Mouse (Mus musculus) adrenal gland, postnatal 36 days (tissue): ENCODE data around the gene Dnajb4. TPM values are rescaled to one million over a fixed set of nuclear protein-coding genes. Genes with fewer than 3 reads are reported as not detected.

ENCODE experiments used
- DNase-seq, 2 experiments: peaks; one replicate each; pipeline ENCODE4 v3.0.0; 2021; ENCODE audit warnings: mixed read lengths in 1 of 2
- long read RNA-seq, 2 experiments: library from polyadenylated mRNA; stranded (forward); transcript quantifications; one replicate each; pipeline ENCODE4 v2.0.0; 2021; ENCODE audit warnings: borderline sequencing depth in 2 of 2
- total RNA-seq, 2 experiments: library from RNA; stranded (reverse); gene quantifications; 2 replicates each; pipeline ENCODE4 v1.2.3; 2021

Gene Dnajb4
- total RNA-seq = 10 to 100 TPM; 43.4 to 58.1 TPM
- long read RNA-seq, experiment 1, transcript Dnajb4-202 (3 exons, 2,464 nt) = major isoform, 19 of 27 reads
- long read RNA-seq, experiment 1, partial matches to known transcripts = 3 of 27 reads
- long read RNA-seq, experiment 1, other reads (novel, unspliced or antisense) = 1 of 27 reads
- long read RNA-seq, experiment 2, full-length matches to known transcripts = 5 of 6 reads
- long read RNA-seq, experiment 2, partial matches to known transcripts = 1 of 6 reads
- long read RNA-seq, experiment 2, other reads (novel, unspliced or antisense) = 0 of 6 reads

DNA sequence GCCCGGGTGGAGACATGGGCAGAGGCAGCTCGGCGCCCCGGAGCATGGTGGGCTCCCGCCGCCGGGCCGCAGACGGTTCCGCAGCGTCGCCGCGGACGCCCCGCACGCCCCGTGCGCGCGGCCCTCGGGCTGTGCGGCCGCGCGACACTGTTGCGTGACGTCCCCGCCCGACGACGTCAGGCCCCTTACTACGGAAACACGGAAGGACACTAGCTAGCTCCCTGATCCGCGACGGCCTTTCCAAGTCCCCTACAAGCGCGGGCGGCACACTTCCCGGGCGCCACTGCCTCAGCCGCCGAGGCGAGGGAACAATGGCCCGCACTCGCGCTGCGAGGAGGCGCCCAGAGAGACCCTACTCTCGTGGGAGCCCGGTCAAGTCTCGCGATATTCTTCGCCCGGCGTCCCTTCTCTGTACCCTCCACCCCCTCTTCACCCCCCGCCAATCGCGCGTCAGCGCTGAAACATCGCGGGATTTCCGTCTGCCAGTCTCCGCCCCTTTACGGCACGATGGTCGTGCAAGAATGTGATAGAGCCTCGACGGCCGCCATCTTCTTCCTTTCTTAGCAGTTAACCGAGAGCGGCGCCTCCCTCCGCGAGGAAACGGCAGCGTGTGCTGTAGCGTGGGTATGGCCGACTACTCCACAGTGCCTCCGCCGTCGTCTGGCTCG is at the start of gene Dnajb4, which contains the start of gene Fubp1:
Gene Dnajb4, minus strand, starts transcription at position 336 of the 668 bp plus-strand sequence.
Gene Fubp1, plus strand, starts transcription at position 456 of the 668 bp plus-strand sequence.
- peak; percentile 100 for DNase-seq

DNA sequence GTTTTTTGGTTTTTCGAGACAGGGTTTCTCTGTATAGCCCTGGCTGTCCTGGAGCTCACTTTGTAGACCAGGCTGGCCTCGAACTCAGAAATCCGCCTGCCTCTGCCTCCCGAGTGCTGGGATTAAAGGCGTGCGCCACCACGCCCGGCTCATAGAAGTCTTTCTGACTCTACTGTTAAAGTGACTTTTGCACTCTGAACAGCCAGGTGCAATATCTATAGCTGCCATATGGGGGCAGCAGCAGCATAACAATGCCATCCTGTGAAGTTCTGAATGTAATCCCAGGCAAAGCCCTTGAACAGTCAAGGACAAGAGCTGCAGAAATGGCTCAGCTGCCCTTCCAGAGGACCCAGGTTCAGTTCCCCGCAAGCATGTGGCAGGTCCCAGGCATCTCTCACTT is 49.3 kb upstream of the Dnajb4 start:
- DNase-seq = peak; percentile 84 to 87

GRCm38 (mm10) chr3:152257528-152257927 is 47.4 kb upstream of the Dnajb4 start:
- no peak for DNase-seq

DNA sequence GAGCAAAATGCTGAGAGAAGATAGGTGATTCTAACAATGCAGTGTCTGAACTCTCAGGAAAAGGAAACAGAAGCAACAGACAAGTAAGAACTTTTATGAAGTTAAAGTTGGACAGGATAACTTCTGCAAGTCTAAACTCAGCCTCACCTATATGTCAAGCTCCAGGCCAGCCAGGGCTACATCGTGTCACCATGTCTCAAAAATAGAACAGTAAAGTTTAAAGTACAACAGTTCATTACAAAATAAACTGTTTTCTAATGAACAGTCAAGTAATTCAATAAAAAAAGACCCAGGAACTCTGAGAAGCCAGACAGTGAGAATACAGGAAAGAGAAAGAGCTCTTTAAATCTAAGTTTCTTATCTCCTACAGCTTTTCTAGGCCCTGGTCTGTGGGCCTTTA is 40.4 kb upstream of the Dnajb4 start:
- DNase-seq = no peak

- DNase-seq = no peak
These were observed 37.6 kb upstream of the Dnajb4 start for GRCm38 (mm10) chr3:152247708-152248107.

GRCm38 (mm10) chr3:152245273-152245910 is 35.3 kb upstream of the Dnajb4 start:
- DNase-seq = no peak

GRCm38 (mm10) chr3:152243304-152243703 is 33.2 kb upstream of the Dnajb4 start:
- DNase-seq = no peak

DNA sequence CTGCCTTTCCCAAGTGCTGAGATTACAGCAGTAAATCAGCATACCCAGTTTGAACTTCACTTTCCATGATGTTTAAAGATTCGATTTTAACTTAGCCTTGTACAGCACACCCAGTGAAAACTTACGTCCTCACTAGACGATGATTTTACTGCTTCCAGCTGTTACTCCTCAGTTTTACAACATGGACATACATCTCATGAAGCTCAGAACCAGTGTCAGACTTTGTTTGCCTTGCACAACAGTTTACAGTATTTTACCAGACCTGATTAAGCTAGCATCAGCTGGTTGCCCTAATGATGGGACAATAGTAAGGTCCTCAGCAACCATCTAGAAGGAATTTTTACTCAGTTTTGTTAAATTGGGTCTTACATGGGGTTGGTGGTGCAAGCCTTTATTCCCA is 31.0 kb upstream of the Dnajb4 start:
- no peak for DNase-seq

- no peak for DNase-seq
These were observed 29.5 kb upstream of the Dnajb4 start for GRCm38 (mm10) chr3:152239592-152239991.

DNA sequence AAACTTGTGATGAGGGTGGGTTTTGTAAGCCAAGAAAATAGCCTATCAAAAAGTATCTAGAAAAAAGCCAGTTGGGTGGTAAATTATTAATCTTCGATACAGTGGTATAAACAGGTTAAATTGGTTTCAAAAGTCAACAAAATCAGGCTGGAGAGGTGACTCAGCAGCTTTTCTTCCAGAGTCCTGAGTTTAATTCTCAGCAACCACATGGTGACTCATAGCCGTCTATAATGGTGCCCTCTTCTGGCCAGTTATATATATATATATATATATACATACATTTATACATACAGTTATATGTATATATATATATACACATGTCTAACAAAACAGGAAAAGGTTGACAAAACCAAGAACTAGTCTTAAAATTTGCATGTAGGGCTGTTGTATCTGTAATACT is 28.7 kb upstream of the Dnajb4 start:
- peak in 1 of 2 experiments; percentile 23 for DNase-seq

DNA sequence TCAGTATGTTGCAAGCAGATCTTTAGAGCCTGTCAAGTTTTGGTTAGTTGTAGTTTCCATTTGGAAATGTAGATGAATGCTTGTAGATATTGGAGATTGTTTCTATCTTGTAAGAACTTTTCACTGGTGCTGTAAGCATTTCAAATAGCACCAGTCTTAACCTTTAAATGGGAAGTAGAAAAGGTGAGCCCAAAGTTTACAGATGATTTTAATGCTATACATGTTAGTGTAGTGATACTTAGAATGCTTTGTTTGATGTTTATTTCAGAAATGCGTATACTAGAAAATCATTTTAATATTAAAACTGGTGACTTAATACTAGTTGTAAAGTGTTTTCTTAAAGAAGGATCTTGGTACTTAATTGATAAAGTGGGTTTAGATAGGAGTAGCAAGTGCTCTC is 25.7 kb upstream of the Dnajb4 start:
- DNase-seq = no peak

DNA sequence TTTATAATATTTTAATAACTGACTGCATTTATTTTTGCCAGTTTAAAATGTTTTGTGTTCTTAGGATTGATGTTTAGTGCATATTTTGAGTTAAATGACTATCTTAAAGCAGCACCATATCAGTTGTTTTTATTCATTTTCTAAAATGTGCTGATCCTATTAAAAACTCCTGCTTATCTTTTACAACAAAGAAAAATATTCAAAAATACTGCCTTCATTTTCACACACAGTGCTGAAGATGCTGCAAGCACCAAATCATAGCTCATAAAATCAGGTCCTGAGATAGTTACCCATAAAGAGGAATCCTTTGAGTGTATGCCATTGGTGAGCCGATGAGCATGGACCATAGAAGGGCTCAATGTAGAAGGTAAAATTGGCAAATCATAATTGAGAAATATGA is 25.1 kb upstream of the Dnajb4 start:
- DNase-seq = no peak

DNA sequence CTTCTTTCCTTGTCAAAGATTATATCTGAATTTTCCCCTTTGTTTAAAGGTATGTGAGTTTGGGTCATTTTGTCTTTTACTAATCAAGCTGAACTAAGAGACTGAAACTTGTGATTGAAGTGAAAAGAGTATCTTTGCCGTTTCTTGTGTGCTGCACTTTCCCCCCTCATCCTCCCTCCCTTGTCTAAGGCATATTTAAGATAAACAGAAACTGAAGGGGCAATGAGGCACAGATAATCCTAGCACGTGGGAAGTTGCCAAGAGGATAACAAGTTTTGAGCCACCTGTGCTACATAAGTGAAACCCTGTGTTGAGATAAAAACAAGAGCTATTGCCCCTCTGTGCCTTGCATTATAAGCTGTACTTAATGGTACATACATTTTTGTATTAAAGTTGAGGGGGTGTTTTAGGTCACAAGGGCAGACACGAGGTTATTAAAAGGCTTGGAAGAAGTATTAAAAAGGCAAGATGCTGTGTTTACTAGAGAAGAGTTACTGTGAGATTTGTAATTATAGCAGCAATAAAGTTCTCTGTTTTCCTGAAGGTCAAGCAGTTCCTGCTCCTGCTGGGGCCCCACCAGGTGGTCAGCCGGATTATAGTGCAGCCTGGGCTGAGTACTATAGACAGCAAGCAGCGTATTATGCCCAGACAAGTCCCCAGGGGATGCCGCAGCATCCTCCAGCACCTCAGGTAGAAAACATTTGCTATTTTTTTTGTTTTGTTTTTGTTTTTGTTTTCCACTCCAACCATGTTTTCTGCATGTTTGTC is 21.4 kb upstream of the Dnajb4 start:
- DNase-seq = no peak

GRCm38 (mm10) chr3:152229271-152229670 is 19.2 kb upstream of the Dnajb4 start:
- DNase-seq = no peak

GRCm38 (mm10) chr3:152228843-152229242 is 18.7 kb upstream of the Dnajb4 start:
- DNase-seq = no peak

GRCm38 (mm10) chr3:152225906-152226305 is 15.8 kb upstream of the Dnajb4 start:
- DNase-seq = no peak

GRCm38 (mm10) chr3:152224918-152225317 is 14.8 kb upstream of the Dnajb4 start:
- no peak for DNase-seq

GRCm38 (mm10) chr3:152213416-152213815 is 3.3 kb upstream of the Dnajb4 start:
- DNase-seq = no peak

DNA sequence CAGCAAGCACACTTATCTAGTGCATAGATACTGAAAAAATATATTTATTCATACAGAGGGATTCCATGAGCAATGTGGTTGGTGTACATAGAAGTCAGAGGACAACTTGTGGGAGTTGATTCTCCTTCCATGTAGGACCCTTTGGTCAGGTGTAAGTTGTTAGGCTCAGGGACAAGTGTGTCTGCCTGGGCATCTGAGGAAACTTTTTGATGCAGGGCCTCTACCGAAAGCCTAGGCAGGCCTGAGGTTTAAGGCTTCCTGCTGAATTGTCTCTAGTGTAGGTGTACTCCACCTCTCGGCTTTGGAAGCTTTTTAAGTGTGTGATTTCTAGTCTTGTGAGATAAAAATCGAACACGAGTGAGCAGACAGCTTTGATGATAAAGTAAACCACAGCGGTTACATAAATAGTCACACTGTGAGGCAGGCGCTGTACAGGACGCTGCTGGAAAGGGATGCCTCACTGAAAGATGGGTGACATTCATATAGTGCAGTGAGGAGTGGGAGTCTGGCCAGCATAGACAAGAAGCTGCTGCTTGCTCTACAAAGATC is 1.7 kb upstream of the Dnajb4 start:
- DNase-seq = no peak

DNA sequence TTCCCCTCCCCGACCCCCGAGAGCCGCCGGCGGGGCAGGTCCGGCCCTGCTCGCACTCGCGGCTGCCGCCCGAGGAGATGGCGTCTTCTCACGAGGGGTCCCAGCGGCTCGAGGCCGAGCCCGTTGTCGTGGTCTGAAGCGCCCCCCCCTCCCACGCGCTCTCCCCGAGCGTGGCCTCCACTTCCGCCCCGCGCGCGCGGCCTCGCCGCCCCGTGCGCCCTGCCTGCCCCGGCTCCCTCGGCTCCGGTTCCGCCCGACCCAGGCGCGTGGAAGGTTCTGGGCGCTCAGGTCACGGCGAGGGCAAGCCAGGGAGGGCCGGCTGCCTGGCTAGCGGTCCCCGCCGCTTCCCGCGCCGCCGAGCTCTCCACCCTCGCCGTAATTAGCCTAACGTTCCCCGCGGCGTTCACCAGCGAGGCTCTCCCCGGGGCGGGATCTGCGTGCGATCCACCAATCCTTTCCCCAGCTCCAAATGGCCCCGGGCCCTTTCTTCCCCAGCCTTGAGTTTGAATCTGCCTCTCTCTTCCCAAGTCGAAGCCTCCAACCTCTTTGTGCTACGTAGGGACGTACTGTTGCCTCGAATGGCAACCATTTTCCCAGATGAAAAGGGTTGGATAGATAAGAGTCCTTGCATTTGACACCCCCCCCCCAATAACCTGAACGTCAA is 758 bp upstream of the Dnajb4 start:
- peak; percentile 74 to 82 for DNase-seq

DNA sequence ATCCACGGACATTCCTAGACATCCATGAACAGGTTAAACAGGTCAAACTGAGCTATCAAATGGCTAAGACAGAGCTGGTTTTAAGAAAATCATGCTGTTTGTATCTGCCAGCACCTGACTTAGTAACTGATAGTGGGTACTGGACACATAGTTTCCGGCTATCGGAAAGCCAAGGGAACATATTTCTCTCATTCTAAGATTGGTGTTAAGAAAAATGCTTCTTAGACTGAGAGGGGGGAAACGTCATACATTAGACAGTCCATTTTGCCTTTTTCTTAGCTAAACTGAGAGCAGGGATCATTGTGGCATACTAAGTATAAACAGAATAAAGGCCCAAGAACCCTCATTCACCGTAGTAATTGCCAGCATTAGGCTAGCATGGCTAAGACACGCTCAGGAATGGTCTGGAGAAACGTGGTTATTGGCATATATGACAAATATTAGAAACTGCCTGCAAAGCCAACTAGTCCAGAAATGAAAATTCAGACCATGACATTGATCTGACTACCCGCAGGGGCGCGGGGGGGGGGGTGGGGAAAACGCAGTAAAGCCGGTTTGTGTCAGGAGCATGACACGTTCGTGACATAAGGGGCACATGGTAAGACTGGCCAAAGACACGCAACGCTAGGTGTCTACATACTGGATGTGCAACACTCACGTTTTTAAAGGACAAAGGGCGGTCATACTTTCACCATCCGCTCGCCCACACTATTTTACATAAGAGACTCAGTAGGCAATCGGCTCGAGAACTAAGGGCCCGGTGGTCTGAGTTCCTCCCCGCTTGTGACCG is 730 bp downstream of the Dnajb4 start:
- DNase-seq = peak in 1 of 2 experiments; percentile 40
